Mouse (Mus musculus) adrenal gland, postnatal 36 days (tissue): ENCODE data around the gene Patj. TPM values are rescaled to one million over a fixed set of nuclear protein-coding genes. Genes with fewer than 3 reads are reported as not detected.

Experiments used
- DNase-seq, 2 experiments: peaks; one replicate each; pipeline ENCODE4 v3.0.0; 2021; ENCODE audit warnings: mixed read lengths in 1 of 2
- microRNA-seq: library from miRNA; unstranded; fragments of <30 nt; microRNA quantifications from one replicate; pipeline ENCODE4 v1.2.0, GENCODE M21; 2021
- total RNA-seq, 2 experiments: library from RNA; stranded (reverse); gene quantifications; 2 replicates each; pipeline ENCODE4 v1.2.3; 2021

Gene Patj
- total RNA-seq, 2 experiments from 2014 or later = 4.8 to 5.0 TPM

DNA sequence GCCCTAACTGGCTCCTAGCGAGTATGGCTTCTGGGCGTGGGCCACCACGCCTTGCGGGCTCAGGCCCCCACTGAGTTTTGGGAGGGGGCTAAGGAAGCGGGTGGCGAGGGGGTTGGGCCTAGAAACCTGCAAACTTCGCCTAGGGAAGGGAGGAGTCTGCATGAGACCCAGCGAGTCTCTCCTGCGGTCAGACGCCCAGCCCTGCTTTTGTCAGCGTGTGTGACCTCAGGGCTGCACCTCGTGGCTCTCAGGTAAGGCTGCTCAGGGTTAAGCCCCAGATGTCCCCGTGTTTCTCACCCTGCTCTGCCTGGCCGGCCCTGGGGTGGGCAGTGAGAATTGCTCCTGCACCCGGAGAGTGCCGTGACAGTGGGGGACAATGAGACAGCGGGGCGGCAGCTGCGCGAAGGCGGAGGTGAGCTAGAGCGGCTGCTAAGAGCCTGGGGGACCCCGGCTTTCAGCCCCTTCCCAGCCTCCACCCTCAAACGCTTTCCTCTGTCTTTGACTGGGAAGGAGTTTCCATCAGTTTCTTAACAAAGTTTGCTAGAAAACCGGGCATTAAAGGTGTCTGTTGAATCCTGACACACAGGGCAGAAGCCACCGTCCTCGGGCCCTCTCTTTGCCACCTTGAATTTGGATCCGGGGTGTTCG lies 331.1 kb downstream of the Patj start, which contains the start of gene L1td1:
Gene L1td1 (plus strand): TSS at position 145 of the 648 bp plus-strand sequence.
- DNase-seq = no peak

GRCm38 (mm10) chr4:98727295-98727958 lies 331.8 kb downstream of the Patj start:
- DNase-seq = no peak

- DNase-seq = no peak
Measured at GRCm38 (mm10) chr4:98727959-98728347, 332.4 kb downstream of the Patj start.

DNA sequence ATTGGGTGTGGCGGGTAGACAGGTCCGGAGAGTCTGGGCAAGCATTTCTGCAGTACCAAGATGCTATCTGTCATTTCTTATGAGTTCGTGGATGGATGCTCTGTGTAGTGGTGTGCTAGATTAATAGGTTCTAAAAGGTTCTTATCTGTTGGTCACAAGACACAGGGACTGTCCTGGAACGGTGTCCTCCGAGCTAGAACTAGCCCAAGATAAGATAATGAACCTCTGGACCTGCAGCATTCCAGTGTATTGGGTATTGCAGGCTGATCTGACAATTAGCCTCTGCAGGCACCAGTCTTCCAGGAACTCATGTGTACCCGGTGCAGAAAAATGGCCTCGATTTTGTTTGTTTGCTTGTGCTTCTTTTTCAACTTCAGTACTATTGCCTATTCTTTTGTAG lies 333.1 kb downstream of the Patj start:
- no peak for DNase-seq

DNA sequence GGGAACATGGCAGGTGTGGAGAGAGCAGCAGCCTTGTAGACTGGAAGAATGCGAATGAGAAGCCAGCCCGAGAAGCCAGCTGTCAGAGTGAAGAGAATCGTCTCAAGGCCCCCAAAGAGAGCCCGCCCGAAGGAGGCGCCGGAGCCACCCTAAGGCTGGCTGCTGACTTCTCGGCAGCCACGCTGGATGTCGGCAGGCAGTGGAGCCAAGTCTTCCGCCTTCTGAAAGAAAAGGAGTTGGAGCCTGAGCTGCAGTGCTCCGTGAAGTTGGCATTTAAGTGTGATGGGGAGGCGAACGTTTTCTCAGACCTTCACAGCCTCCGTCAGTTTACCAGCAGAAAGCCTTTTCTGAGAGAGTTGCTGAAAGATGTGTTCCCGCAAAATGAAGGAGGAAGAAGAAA lies 338.1 kb downstream of the Patj start:
- no peak for DNase-seq

DNA sequence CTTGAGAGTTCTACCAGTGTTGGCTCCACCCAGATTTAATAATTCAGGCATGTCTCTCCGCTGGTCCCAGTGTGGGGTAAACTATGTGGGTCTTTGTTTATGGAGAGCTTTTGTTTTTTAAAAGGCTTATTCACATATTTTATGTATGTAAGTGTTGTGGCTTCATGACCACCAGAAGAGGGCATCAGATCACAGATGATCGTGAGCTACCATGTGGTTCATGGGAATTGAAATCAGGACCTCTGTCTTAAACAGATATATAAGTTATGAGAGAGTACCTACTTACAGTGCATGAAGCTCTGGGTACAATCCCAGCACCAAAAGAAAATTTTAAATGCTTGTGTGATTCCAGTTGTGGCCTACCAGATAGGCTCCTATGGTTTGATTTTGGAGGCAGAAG lies 344.2 kb downstream of the Patj start:
- DNase-seq = peak in 1 of 2 experiments; percentile 13

- no peak for DNase-seq
Measured at GRCm38 (mm10) chr4:98743209-98743905, 347.8 kb downstream of the Patj start.

DNA sequence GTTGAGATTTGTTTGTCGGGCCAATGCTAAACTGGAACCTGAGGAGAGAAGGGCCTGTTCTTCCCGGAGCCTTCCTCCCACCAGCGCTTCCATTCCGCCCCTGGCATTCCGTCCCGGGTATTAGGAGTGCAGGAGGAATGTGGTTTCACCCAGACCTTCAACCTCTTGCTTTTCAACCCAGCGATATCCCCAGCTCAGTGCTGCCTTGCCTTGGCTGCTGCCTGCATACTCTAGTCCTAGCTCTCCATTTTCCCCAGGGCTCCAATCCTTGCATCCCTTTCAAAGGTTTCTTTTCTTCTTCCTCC lies 348.3 kb downstream of the Patj start:
- peak in 1 of 2 experiments; percentile 4 for DNase-seq

DNA sequence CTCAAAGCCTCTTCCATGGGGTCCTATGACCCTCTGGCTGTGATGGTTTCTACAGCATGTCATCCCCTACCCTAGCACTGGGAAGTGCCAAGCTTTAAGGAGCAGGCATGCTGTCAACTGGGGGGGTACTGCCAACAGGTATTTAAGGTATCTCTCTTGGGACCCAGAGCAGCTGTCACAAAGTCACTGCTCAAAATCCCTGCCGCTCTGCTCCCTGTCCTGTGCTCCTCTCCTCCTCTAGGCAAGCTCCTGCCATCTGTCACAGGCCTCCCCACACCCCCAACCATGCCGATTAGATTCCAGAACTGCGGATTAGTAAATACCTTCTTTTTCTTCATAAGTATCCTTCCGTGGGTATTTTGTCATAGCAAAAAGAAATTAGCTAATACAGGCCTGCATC lies 358.9 kb downstream of the Patj start:
- no peak for DNase-seq

DNA sequence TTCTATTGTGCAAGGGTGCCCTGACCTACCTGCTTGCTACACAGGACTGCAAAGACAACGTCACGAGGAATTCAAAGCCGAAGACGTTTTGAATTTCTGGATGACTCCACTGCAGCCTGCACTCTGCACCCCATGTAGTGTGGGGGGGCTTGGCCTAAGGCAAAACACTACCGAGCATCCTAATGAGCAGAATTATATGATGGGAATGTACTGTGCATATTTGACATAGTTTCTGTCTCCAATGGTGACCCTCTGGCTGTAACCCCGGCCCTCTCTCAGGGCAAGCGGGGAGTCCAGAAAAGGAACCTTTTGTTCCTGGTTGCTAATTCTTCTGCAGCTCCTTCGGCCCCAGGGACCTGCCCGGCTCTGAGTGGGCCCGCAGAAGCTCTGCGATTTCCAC lies 360.6 kb downstream of the Patj start:
- no peak for DNase-seq

- DNase-seq = no peak
Measured at GRCm38 (mm10) chr4:98758012-98758821, 362.6 kb downstream of the Patj start.

- no peak for DNase-seq
Measured at GRCm38 (mm10) chr4:98758872-98759518, 363.4 kb downstream of the Patj start.

DNA sequence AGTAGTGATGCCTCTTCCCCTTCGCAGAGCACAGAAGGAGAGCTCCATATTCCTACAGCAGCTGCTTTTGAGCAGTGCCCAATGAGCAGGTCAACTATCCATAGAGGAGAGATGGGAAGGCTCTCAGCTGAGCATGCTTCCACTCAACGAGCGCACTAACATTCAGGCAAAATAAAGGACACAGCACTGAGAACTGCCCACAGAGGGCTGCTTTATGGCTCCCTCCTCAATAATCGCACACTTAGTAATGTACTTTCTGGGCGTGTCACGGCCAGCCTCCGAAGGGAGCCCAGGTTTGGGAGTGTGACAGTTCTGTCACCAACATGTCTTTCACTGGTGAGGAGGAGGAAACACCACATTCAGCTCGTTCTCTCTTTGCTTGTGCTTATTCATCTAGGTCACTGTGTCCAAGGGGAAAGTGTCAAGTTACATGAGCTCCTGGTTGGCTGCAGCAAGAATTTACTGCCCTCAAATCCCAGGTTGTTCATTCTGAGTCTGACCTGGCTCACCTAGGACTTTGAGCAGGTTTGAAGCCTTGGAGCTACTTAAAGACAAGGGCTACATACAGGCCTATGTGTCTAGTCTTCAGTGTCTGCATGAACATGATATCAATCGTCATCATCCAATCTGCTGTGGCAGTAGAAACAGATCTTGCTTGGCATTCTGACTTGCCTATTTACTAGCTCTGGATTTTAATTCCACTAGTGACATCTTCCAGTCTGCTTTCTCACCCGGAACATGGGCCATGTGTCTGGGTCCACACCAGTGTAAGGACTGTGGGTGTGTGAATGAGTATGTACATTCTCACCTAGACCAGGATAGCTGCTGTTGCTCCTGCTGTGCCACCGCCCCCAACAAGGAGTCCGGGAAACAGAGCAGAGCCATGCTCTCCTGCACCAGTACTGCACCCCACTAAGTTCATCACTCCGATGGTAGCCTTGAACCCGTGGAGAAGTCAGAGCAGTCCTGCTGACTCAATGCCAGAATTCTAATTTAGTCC lies 371.8 kb downstream of the Patj start:
- no peak for DNase-seq

Small RNAs within 50 kb of the gene (microRNA-seq; reads per million reads assigned to microRNA genes)
- gene Gm22625 (not detected), gene Gm26154 (not detected)

Other genes starting within 250 kb of the Patj start
- gene Tm2d1, start 12.5 kb upstream of the Patj start, total RNA-seq = 10 to 100 TPM; 36.7 to 44.0 TPM